Mouse (Mus musculus) erythroblast, embryonic 14.5 days (primary cell): ENCODE results near the gene B9d2. TPM values are rescaled to one million over a fixed set of nuclear protein-coding genes. Genes with fewer than 3 reads are reported as not detected.

ENCODE experiments used
- H3K27me3 ChIP-seq: 2 replicates; pipeline ENCODE4 v1.6.1; 2012; ENCODE audit warnings: inconsistent platforms; ENCODE audit not compliant: control insufficient read depth
- H3K36me3 ChIP-seq: 2 replicates; pipeline ENCODE4 v1.6.1; 2012; ENCODE audit warnings: mild to moderate bottlenecking, inconsistent platforms; ENCODE audit not compliant: control insufficient read depth
- H3K4me1 ChIP-seq: 2 replicates; pipeline ENCODE4 v1.6.1; 2012; ENCODE audit warnings: inconsistent platforms; ENCODE audit not compliant: control insufficient read depth
- H3K4me3 ChIP-seq: replicated peaks from 2 replicates; pipeline ENCODE3; 2012; ENCODE audit warnings: moderate library complexity, mild to moderate bottlenecking, inconsistent platforms
- H3K9me3 ChIP-seq: 2 replicates; pipeline ENCODE4 v1.6.1; 2012; ENCODE audit warnings: low read length, inconsistent platforms, mixed read lengths; ENCODE audit not compliant: control insufficient read depth
- GATA1 ChIP-seq: IDR thresholded peaks from 2 replicates; pipeline ENCODE4 v1.6.1; 2012; ENCODE audit warnings: low read length, inconsistent platforms, mixed read lengths
- TAL1 ChIP-seq: IDR thresholded peaks from 3 replicates; pipeline ENCODE4 v1.6.1; 2012; ENCODE audit warnings: low read length, inconsistent platforms, mixed read lengths
- polyA plus RNA-seq: library from polyadenylated mRNA; stranded (reverse); fragments of >175 nt; gene quantifications from 2 replicates; pipeline ENCODE4 v1.2.3, GENCODE M21; 2012

Gene B9d2
- polyA plus RNA-seq, 1 experiment: 4.8 TPM

DNA sequence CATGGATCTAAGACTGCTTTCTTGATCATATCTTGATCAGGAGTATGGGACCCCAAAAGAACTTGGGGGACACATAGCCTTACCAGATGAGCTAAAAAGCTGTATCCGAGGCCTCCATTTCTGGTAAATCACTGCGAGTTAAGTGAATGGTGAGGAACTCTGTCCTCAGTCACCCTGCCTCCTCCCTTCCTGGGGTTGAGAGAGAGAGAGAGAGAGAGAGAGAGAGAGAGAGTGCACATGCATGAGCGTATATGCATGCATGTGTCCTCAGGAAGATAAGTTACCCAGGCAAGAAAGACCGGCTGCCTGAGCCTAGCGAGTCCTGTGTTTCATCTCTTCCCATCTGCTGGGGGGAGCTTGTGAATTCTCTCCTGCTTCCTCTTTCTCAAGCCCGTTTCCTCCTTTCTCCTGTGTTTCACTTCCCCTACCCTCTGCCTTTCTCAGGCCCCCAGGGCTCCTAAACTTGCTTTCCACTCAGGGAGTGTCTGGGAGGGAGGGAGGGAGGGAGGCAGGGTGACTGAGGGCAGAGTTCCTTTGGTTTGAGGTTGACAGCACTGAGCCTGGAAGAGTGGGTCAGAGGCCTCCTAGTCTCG is 26.1 kb downstream of the B9d2 start:
- peaks cover 75% of the 10 kb centered on the region for H3K36me3 ChIP-seq
- H3K4me1 ChIP-seq: peaks cover 36% of the 10 kb centered on the region
- H3K9me3 ChIP-seq: peaks cover 8% of the 10 kb centered on the region
- H3K27me3 ChIP-seq: no peaks in the 10 kb centered on the region
- H3K4me3 ChIP-seq: no peak overlapping the region
- TF ChIP-seq GATA1: no peak
- TF ChIP-seq TAL1: no peak

DNA sequence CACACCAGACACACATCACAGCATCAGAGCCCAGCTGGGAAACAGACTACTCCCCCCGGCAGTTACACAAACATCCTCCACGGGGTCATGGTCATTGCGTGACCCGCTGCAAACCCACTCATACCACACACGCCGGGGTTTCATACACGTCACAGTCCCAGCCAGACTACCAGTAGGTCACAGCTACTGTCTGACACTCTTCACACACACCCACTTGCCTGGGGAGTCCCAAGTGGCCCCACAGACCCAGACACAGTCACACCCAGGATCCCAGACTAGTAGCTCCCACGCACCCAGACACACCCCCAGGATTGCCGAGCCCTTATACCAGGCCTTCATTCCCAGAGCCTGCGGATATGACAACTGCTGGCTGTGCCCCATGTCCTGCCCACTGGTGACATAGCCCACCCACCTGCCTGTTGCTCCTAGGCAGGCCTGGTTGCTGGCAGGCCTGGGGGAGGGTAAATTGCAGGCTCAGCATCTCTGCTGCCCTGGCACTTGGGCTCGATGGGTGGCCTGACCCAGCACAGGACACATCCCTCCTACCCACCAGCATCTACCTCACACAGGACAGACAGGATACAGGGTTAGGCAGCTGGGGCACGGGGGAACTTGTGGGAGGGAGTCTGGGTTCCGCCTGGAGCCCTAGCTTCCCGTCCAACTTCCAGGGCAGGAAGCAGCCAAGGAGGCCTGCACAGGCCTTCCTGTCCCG is 27.2 kb downstream of the B9d2 start:
- H3K4me1 ChIP-seq: peaks cover 41% of the 10 kb centered on the region
- no peak overlapping the region for H3K4me3 ChIP-seq
- H3K27me3 ChIP-seq: no peaks in the 10 kb centered on the region
- TF ChIP-seq GATA1 (no peak), TAL1 (no peak)
- H3K9me3 ChIP-seq: no peaks in the 10 kb centered on the region
- H3K36me3 ChIP-seq: peaks cover 77% of the 10 kb centered on the region

DNA sequence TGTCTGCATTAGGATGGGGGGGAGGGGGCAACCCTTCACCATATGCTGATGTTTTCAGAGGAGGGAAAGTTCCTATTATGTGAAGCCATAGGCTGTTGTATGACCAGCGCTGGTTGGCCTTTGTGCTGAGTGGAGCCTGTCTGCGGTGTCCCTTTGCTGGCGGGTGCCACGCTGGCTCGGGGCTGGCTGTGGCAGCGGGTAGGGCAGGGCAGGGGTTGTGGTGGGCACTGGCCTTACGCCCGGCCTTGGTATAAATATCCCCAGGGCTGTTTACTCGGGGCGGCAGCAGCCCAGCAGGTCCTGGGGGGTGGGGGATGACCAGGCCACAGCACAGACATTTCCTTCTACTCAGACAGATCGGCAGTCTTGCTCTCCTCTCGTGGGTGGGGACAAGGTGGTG is 29.4 kb downstream of the B9d2 start:
- Histone ChIP-seq H3K27me3 (no peaks in the 10 kb centered on the region), H3K4me3 (no peak overlapping the region), H3K9me3 (no peaks in the 10 kb centered on the region), H3K4me1 (peaks cover 25% of the 10 kb centered on the region), H3K36me3 (peaks cover 82% of the 10 kb centered on the region)
- TF ChIP-seq TAL1 (no peak), GATA1 (no peak)

DNA sequence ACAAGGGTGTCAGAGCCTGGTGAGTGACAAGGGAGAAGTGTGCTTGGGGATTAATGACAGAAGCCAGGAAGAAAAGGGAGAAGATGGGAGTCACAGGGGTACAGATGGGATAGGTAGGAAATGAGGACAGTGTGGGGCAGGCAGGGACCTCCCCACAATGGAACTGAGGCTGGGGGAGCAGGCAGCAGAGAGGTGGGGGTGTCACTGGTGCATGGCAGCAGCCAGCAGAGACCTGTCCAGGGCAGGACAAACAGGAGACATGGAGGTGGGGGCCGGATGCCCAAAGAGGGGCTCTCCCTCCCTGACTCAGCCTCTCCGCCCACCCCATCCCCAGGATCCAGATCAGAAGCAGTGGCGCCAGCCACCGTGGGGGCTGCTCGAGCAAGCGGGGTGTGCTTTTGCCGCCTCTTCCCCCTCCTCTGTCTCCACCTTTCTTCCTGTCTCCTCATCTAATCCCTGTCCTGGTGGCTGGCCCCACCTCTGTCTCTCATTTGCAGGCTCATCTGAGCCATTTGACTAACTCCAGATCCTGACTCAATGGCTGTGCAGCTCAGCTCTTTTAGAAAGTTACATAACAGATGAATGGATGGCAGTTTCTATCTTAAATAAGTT is 30.0 kb downstream of the B9d2 start:
- no peaks in the 10 kb centered on the region for H3K9me3 ChIP-seq
- H3K27me3 ChIP-seq: no peaks in the 10 kb centered on the region
- TF ChIP-seq GATA1 (no peak), TAL1 (no peak)
- H3K36me3 ChIP-seq: peaks cover 82% of the 10 kb centered on the region
- peaks cover 22% of the 10 kb centered on the region for H3K4me1 ChIP-seq
- no peak overlapping the region for H3K4me3 ChIP-seq

DNA sequence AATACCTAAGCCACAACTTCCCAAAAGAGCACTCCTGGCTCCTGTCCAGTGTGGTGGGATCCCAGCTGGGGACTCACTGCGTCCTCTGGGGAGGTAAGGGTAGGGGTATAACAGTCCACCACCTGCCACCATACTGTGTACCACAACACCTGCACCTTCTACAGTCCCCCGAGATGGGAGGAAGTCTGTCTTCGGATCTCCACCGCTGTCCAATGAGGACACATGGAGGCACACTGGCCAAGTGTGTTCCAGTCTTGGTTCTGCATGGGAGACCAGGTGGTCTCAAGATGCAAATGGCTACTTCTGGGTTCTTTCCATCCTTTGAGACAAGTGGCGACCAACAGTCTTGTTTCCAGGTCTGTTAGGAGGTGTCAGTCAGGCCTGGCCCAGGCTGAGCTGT is 30.6 kb downstream of the B9d2 start:
- peaks cover 21% of the 10 kb centered on the region for H3K4me1 ChIP-seq
- H3K36me3 ChIP-seq: peaks cover 82% of the 10 kb centered on the region
- TF ChIP-seq GATA1 (no peak), TAL1 (no peak)
- no peaks in the 10 kb centered on the region for H3K27me3 ChIP-seq
- no peaks in the 10 kb centered on the region for H3K9me3 ChIP-seq
- H3K4me3 ChIP-seq: no peak overlapping the region

DNA sequence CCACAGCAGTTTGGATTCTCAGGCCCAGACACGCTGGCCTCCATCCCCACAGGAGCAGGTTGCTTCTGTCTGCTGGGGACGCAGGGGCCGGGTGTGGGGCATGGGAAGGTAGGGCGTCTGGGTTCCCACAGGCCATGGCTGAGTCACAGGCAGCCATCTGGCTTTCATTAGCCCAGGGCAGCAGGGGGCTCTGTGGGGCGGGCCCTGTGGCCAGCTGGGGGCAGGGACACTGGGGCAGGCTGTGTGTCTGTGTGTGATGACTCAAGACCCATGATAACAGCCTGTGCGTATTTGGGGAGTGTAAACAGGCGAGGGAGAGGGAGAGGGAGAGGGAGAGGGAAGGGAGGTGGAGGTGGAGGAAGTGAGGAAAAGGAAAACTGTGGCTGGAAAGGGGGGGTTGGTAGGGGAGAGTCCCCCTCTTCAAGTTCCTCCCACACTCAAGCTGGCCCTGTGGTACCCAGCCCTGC is 31.2 kb downstream of the B9d2 start:
- TF ChIP-seq TAL1 (no peak), GATA1 (no peak)
- Histone ChIP-seq H3K27me3 (no peaks in the 10 kb centered on the region), H3K36me3 (peaks cover 82% of the 10 kb centered on the region), H3K9me3 (no peaks in the 10 kb centered on the region), H3K4me1 (peaks cover 21% of the 10 kb centered on the region), H3K4me3 (no peak overlapping the region)

DNA sequence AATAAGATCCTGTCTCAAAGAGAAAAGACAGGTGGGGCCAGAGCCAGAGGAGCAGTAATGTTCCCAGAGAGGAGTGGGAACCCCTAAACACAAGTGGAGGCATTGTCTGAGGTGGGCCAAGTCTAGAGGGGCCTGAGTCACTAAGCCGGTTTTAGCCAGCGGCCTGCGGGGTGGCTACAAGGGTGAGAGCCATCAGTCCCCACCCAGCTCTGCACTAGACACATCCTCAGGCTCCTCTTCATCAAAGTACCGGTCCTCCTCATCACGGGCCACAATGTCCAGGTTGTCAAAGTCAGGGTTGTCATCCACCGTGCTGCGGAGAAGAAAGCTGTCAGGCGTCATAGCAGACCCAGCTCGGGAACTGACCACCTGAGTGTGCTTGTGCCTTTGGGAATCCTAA is 32.2 kb downstream of the B9d2 start:
- Histone ChIP-seq H3K27me3 (no peaks in the 10 kb centered on the region), H3K4me1 (peaks cover 22% of the 10 kb centered on the region), H3K4me3 (no peak overlapping the region), H3K9me3 (no peaks in the 10 kb centered on the region), H3K36me3 (peaks cover 79% of the 10 kb centered on the region)
- no peak for TF ChIP-seq TAL1
- TF ChIP-seq GATA1: no peak

DNA sequence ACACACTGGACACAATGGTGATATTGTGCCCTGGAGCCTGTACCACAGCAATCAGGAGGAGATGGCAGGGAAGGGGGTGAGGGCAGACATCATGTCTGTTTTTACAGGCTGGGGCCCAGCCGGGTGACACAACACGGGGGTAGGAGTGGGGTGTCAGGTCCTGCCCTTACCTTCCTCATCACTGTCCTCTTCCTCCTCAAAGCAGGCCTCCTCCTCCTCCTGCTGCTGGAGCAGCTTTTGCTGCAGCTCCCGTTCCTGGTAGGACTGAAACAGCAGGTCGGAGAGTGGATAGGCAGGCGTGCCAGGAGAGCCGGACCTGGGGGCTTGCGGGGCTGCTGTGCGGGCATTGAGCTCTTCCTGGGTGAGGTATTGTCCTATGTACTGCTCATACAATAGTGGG is 34.0 kb downstream of the B9d2 start:
- Histone ChIP-seq H3K9me3 (no peaks in the 10 kb centered on the region), H3K27me3 (no peaks in the 10 kb centered on the region), H3K4me3 (no peak overlapping the region), H3K4me1 (peaks cover 33% of the 10 kb centered on the region), H3K36me3 (peaks cover 76% of the 10 kb centered on the region)
- TF ChIP-seq TAL1: no peak
- no peak for TF ChIP-seq GATA1

DNA sequence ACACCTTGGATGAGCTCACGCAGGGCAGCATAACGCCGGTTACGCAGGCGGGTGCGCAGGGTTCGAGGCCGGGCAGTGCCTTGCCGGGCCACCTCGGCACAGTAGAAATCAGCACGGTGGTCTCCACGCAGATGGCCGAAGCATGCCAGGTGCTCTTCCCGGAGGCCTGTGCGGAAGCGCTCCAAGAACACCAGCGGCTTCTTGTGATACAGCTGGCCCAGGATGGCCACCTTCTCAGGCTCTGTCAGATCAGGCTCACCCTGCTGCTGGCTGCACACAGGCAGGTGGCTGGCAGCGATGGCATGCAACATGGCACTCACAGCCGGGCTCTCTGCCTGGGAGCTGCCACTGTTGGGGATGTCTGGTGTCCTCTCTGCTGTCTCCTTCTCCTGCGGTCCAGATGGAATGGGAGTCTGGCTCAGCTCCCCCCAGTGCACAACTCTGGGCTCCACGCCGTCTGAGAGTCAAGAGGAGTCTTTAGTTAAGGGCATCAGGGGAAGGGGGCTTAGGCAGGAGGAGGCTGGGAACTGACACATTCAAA is 35.2 kb downstream of the B9d2 start:
- TF ChIP-seq TAL1 (no peak), GATA1 (no peak)
- H3K9me3 ChIP-seq: no peaks in the 10 kb centered on the region
- H3K4me3 ChIP-seq: no peak overlapping the region
- no peaks in the 10 kb centered on the region for H3K27me3 ChIP-seq
- H3K4me1 ChIP-seq: peaks cover 38% of the 10 kb centered on the region
- peaks cover 78% of the 10 kb centered on the region for H3K36me3 ChIP-seq
